Mouse (Mus musculus): ENCODE data around the gene Ift80. TPM values are rescaled to one million over a fixed set of nuclear protein-coding genes. Genes with fewer than 3 reads are reported as not detected.
A peak's percentile ranks its signal among the peaks of the same experiment; 100 is the strongest.
"Not testable (repeated sequence)": the region's sequence is repeated elsewhere in the genome, so short reads cannot be mapped to it uniquely, and the experiment has no call there.

Gene Ift80
- total RNA-seq, 2 experiments from 2014 or later: 25.5 to 27.0 TPM

DNA sequence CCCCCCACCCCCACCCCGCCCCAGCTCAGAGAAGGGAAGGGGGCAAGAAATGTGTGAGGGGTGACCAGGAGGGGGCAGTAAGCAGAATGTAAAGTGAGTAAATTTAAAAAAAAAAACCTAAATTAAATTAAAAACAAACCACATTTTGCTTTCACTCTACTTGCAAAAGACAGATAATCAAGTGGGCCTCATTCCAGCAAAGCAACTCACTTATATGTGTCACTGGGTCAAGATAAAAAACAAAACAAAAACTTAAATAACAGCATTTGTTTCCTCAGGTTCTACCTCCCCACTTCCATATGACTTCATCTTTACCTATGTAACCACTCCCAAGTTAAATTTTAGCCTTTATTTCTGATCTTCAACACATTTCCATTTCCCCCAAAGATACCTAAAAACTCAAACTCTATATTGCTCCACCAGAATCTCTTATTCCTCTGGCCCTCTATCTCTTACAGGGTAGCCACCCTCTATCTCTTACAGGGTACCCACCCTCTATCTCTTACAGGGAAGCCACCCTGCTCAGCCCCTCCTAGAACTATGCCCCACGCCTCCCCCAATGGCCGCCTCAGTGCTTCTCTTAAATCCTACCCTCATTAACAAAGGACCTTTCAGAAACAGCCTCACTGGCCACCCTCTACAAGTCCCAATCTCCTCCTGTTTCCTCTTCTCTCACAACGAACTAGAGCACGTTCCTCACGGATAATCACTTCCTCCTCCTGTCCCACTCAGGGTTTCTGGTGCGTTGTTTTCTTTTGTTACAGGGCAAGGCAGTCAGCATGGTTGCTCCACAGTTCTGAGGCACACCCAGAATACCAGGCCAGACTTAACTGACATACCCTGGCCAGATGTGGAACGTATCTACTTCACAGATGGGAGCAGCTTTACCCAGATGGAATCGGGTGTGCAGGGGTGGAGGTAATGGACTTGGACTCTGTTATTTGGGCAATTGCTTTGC, 28.6 kb downstream of the Ift80 start:
- Histone ChIP-seq H3K27ac (no peak overlapping the region), H3K4me3 (no peak overlapping the region)
- peak; percentile 31 for TF ChIP-seq CTCF (conservative IDR thresholded peaks at IDR 0.05)
- no peak for DNase-seq (ENCODE audit: low spot score in 2 of 2)

DNA sequence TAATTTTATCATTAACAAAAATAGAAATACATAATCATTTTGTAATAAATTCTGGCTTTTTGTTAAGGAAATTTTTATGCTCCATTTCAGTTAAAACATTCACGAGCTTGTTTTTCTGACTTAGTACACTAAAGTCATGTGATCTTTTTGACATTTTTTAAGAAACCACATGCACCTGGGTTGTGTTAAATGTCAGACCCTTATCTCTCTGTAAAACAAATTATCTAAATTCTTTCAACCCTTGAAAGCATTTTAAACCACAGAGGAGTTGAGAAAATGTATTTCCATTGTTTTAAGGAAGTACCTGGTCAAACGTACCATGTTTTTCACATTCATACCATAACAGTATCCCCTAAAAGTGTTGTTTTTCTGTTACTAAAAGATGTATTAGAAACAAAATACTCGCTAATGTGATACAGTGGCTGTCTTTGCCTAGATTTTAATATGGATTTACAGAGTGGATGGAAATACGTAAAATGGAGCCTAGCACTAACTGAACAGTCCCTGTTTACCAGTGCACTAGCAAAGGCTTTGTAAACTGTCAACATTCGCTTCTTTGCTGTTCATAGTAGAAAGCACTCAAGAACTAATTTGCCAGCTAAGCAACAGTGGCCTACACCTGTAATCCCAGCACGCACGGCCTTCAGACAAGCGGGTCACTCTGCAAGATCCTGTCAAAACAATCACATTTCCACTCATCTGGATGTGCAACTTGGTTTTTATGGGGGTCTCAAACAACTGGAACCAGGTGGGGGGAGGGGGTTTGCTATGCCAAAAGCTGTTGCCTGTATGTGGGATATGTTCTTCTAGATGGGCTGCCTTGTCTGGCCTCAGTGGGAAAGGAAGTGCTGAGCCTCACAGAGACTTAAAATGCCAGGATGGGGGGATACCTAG, 29.5 kb downstream of the Ift80 start:
- no peak for DNase-seq (ENCODE audit: low spot score in 2 of 2)
- TF ChIP-seq CTCF (conservative IDR thresholded peaks at IDR 0.05): no peak
- H3K4me3 ChIP-seq: no peak overlapping the region
- H3K27ac ChIP-seq: no peak overlapping the region

DNA sequence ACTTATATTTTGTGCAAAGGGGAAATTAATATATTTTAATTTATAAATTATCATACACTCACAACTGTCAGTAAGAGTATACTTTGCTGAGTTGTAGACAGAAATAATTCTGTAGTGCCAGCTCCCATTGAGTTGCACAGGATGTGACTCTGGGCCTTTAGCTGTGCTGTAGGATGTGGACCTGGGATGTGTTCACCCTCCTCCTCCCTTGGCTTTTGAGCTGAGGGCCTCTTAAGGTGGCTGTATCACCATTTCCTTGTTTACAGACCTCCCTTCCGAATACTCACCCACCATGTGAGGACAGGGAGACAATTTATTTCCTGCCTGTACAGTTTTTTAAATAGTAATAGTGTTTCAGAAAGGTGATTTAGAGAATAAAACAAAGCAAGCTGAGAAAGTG, 30.8 kb downstream of the Ift80 start:
- TF ChIP-seq CTCF (conservative IDR thresholded peaks at IDR 0.05): no peak
- DNase-seq (ENCODE audit: low spot score in 2 of 2): no peak
- no peak overlapping the region for H3K4me3 ChIP-seq
- H3K27ac ChIP-seq: no peak overlapping the region

DNA sequence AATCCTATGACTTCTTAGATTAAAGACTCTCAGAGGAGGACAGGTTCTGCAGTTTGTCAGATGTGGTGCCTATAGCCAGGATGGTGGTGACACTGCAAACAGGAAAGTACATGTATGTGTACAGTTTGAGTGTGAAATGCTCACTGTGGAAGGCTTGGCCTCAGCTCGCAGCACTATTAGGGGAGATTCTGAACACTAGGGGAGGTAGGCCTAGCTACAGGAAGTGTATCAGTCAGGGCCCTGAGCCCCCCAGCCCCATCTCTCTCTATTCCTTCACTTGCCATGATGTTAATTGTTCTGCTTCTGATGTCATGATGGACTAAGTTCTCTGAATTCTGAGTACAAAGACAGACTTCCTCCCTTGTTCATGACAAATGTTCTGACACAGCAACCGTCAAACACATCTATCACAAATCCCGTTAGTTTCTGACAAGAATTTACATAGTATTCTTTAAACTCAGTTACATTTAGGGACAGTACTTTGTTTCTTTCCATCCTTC, 35.2 kb downstream of the Ift80 start:
- no peak for DNase-seq (ENCODE audit: low spot score in 2 of 2)
- no peak for TF ChIP-seq CTCF (conservative IDR thresholded peaks at IDR 0.05)
- H3K4me3 ChIP-seq: no peak overlapping the region
- H3K27ac ChIP-seq: no peak overlapping the region

DNA sequence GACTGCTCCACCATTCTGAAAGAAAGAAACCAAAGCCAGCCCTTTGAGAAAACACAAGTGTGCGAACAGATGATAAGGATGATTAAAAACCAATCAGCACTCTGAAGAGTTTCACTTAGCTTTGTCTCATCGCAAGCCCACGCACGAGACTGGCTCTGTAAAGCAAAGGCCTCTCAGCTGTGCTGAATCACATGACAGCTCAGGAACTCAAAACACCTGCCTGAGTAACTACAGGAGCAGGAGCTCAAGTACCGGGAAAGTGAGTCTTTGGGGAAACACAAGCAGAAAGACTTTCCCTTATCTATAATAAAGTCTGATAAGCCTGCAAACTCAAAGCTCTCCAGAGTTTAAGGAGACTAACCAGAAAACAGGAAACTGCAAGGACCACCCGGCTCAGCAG, 37.0 kb downstream of the Ift80 start:
- H3K27ac ChIP-seq: no peak overlapping the region
- peak in 1 of 2 experiments; percentile 21 for DNase-seq (ENCODE audit: low spot score in 2 of 2)
- no peak overlapping the region for H3K4me3 ChIP-seq
- TF ChIP-seq CTCF (conservative IDR thresholded peaks at IDR 0.05): no peak

DNA sequence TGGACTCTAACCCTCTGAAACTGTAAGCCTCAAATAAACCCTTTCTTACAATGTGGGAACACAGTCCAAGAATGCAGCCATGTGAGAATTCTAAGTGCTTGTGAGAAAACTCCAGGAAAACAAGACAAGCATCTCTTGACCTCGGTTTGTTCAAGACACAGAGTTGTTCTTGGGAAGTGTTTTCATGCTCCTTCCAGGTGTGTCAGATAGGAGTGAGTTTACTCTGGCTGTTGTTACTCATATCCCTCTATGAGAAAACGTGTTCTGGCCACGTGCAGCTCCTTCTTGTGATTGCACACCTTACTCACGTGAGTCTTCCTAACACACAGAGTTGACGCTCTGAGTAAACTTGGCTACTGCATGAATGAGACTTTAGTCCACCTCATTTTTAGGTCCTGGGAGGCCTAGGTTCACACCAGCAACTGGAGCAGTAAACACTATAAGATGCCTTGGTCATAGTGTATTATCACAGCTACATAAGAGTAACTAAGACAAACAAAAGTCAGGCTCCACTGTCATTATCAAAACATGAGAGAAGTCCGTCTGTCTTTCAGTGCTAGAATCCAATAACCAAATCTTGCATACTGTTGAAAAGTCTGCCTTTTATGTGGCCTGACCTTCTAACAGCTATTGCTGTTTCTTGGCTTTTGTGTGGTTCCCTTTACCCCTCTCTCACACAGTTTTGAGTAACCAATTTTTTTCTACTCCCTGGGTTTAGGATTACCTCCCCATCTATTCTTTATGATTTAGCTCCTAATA, 37.7 kb downstream of the Ift80 start:
- Histone ChIP-seq H3K27ac (no peak overlapping the region), H3K4me3 (no peak overlapping the region)
- no peak for DNase-seq (ENCODE audit: low spot score in 2 of 2)
- no peak for TF ChIP-seq CTCF (conservative IDR thresholded peaks at IDR 0.05)

DNA sequence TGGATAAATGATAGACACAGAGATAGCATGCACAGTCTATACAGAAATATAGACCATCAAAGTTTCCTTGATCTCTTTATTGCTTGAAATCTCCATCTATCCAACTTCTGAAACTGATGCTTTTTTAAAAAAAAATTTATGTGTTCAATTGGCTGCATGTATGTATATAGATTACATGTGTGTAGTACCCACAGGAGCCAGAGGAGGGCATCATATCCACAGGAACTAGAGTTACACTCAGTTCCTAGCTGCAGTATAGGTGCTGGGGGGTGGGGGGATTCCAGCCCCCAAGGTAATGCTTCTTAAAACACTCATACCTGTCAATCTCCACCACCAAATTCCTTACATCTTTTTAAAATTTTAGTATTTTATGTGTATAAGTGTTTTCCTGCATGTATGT, 39.7 kb downstream of the Ift80 start:
- no peak for DNase-seq (ENCODE audit: low spot score in 2 of 2)
- Histone ChIP-seq H3K4me3 (no peak overlapping the region), H3K27ac (no peak overlapping the region)
- peak; percentile 67 for TF ChIP-seq CTCF (conservative IDR thresholded peaks at IDR 0.05)

DNA sequence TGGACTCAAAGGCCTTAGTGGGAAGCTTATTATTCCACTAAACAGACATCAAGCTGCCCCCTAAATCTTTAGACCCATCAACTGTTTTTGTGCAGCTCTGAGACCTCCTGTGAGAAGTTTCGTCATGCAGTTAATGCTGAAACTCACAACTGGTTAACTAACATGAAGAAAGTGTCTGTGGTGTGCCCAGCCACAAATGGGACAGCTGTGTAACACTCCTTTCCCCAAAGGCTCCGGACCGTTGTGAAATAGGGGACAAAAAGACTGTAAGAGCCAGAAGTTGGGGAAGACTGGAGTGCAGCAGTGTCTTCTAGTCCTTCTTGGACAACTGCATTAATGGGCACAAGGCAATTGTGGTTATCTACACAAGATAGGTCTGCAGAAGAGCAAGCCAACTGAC, 47.0 kb downstream of the Ift80 start:
- no peak for TF ChIP-seq CTCF (conservative IDR thresholded peaks at IDR 0.05)
- no peak overlapping the region for H3K4me3 ChIP-seq
- no peak overlapping the region for H3K27ac ChIP-seq
- no peak for DNase-seq (ENCODE audit: low spot score in 2 of 2)

DNA sequence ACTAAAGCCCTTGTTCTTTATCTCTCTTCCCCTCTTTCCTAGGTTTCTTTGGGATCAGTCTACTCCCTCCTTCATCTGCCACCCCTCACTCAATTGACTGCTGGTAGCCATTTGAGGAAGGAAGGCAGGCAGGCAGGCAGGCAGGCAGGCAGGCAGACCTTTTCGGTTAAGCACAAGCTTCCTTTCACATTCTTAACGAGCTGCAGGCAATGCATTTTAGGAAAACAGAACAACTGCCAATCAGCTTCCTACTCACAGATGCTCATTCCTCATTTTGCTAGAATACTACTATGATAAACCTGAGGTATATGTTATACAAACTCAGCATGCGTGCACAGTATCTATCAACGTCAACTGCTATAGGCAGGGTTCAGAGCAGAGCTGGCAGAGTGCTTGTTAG, 47.9 kb downstream of the Ift80 start:
- H3K27ac ChIP-seq: peak overlapping the region; percentile 36; the same call in 1 of the 2 replicates
- TF ChIP-seq CTCF (conservative IDR thresholded peaks at IDR 0.05): no peak

DNA sequence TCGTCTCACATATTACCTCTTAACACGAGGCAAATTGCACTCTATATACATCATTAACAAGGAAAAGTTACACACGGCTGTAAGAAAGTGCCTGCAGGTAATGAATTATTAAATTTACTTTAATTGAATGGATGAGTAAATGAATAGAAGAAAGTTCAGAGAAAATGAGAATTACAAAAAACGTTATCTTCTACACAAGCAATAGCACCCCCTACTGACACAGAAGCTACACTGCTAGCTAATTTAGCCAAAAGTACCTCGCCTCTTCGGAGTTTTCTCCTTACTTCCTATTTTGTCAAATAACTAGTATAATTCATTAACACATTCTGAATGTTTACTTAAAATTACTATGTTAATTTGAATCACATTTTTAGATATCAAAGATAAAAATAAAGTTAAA, 49.9 kb downstream of the Ift80 start:
- peak in 1 of 2 experiments; percentile 35 for DNase-seq (ENCODE audit: low spot score in 2 of 2)

More for the DNA sequence above, 47.9 kb downstream of the Ift80 start:
- no peak overlapping the region for H3K4me3 ChIP-seq
- DNase-seq (ENCODE audit: low spot score in 2 of 2): peak in 1 of 2 experiments; percentile 43

DNA sequence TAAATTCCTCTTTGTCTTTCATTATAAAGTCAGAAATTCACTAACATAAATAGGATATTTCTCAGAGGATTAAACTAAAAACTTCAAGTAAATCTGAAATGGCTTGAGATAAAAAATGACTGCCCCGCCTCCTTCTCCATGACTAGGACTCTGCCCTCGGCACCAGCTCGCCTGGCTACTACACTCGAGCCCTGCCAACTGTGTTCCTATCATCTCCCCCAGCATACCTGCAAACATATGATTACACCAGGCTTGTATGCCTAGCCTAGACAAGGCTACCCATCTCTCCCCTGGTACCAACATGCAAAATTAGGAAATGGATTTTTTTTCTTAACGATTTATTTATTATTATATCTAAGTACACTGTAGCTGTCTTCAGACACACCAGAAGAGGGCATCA, 51.7 kb downstream of the Ift80 start:
- Histone ChIP-seq H3K4me3 (no peak overlapping the region), H3K27ac (no peak overlapping the region)
- DNase-seq (ENCODE audit: low spot score in 2 of 2): no peak
- no peak for TF ChIP-seq CTCF (conservative IDR thresholded peaks at IDR 0.05)

More for the DNA sequence above, 49.9 kb downstream of the Ift80 start:
- peak; percentile 96 for TF ChIP-seq CTCF (conservative IDR thresholded peaks at IDR 0.05)
- H3K27ac ChIP-seq: no peak overlapping the region
- no peak overlapping the region for H3K4me3 ChIP-seq

DNA sequence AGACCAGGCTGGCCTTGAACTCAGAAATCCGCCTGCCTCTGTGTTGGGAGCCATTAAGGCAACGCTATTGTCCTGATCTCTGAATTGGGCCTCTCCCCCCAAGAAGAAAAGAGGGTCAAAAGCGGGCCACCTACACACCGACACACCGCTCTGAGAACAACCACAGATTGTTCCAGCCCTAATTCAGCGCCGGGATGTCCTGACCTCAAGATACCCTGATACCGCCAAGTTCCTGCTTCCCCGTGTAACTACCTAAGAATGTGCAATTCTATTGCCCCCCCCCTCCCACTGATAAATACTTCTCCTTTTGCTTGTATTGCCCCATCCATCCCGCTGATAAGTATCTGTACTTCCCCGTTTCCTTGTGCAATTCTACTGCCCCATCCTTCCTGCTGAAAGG, 52.4 kb downstream of the Ift80 start:
- H3K4me3 ChIP-seq; DNase-seq (ENCODE audit: low spot score in 2 of 2): not testable (repeated sequence)

More for the DNA sequence above, 52.4 kb downstream of the Ift80 start:
- H3K27ac ChIP-seq: not testable (repeated sequence)

Data from layer of hippocampus, adult 2 months (tissue).